Mouse (Mus musculus): ENCODE data around the gene Chd2.

GRCm38 (mm10) chr7:73411986-73412385, 129.6 kb downstream of the Chd2 start:
- TF ChIP-seq POLR2A (IDR thresholded peaks at IDR 0.05; ENCODE audit: insufficient read depth, low read depth, low read length): no peak
- no peak for TF ChIP-seq CTCF (IDR thresholded peaks at IDR 0.05)

All from heart, adult 2 months (tissue).